Mouse (Mus musculus): ENCODE measurements around the gene Rhpn2. TPM values are rescaled to one million over a fixed set of nuclear protein-coding genes. Genes with fewer than 3 reads are reported as not detected.
A peak's percentile ranks its signal among the peaks of the same experiment; 100 is the strongest.
"Not testable (repeated sequence)": the region's sequence is repeated elsewhere in the genome, so short reads cannot be mapped to it uniquely, and the experiment has no call there.

Rhpn2 gene
- polyA plus RNA-seq (2016; fragmentation: Nextera tagmentation; extraction: Ambion mirVana), result 8.4 and 9.6 TPM in 2 replicates

- peak; percentile 98 for ATAC-seq (ENCODE audit: insufficient number of reproducible peaks, low FRiP score)
- Histone ChIP-seq H3K9me3 (replicated peaks) (no peaks in the 10 kb centered on the region), H3K27me3 (replicated peaks) (peaks cover 28% of the 10 kb centered on the region), H3K4me1 (replicated peaks) (peaks cover 7% of the 10 kb centered on the region), H3K27ac (ENCODE audit: poor library complexity, severe bottlenecking) (0 out of 2 replicates have a peak within 1 kb of the TSS, but pooled peaks have one; percentile 29), H3K4me2 (peak within 1 kb of the TSS; percentile 100), H3K4me3 (peak within 1 kb of the TSS; percentile 80), H3K9ac (peak within 1 kb of the TSS; percentile 85), H3K36me3 (no peaks in the 10 kb centered on the region)
- under 1% methylated on average over 52 of the region's 52 CpGs for WGBS
Observed at GRCm38 (mm10) chr7:35333692-35334526, at the start of gene Rhpn2. Rhpn2 (plus strand) TSS chr7:35334170.

- Histone ChIP-seq H3K27ac (ENCODE audit: poor library complexity, severe bottlenecking) (no peak overlapping the region), H3K9ac (no peak overlapping the region), H3K36me3 (peaks cover 87% of the 10 kb centered on the region), H3K4me3 (no peak overlapping the region), H3K4me1 (replicated peaks) (no peaks in the 10 kb centered on the region), H3K9me3 (replicated peaks) (no peaks in the 10 kb centered on the region), H3K27me3 (replicated peaks) (no peaks in the 10 kb centered on the region), H3K4me2 (no peak overlapping the region)
- no peak for ATAC-seq (ENCODE audit: insufficient number of reproducible peaks, low FRiP score)
- WGBS, result 89% methylated on average over 13 of the region's 13 CpGs
Observed at GRCm38 (mm10) chr7:35293464-35293863, 40.5 kb upstream of the Rhpn2 start.

GRCm38 (mm10) chr7:35295631-35296030, 38.3 kb upstream of the Rhpn2 start:
- Histone ChIP-seq H3K36me3 (peaks cover 76% of the 10 kb centered on the region), H3K9ac (no peak overlapping the region), H3K4me2 (no peak overlapping the region), H3K27me3 (replicated peaks) (no peaks in the 10 kb centered on the region), H3K4me3 (no peak overlapping the region), H3K4me1 (replicated peaks) (no peaks in the 10 kb centered on the region), H3K9me3 (replicated peaks) (no peaks in the 10 kb centered on the region), H3K27ac (ENCODE audit: poor library complexity, severe bottlenecking) (no peak overlapping the region)
- no peak for ATAC-seq (ENCODE audit: insufficient number of reproducible peaks, low FRiP score)
- WGBS, result 86% methylated on average over 2 of the region's 2 CpGs

DNA sequence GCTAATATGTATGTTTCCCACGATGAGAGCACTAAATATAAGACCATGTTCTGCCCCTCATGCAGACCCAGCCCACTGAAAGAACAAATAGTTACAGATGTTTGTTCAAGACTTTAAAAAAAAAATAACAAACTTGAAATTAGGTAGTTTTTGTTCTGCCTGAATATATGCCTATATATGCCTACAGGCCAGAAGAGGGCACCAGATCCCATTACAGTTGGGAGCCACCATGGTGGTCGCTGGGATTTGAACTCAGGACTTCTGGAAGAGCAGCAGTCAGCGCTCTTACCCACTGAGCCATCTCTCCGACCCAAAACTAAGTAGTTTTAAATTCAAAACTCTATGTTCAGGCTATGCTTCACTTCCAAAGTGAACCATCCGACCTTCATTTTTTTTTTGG, 36.1 kb upstream of the Rhpn2 start:
- H3K4me3 ChIP-seq, result no peak overlapping the region
- H3K27ac ChIP-seq (ENCODE audit: poor library complexity, severe bottlenecking), result no peak overlapping the region
- WGBS, result 88% methylated on average over 5 of the region's 5 CpGs
- peaks cover 76% of the 10 kb centered on the region for H3K36me3 ChIP-seq
- no peaks in the 10 kb centered on the region for H3K27me3 ChIP-seq (replicated peaks)
- no peaks in the 10 kb centered on the region for H3K9me3 ChIP-seq (replicated peaks)
- ATAC-seq (ENCODE audit: insufficient number of reproducible peaks, low FRiP score), result no peak
- H3K9ac ChIP-seq, result no peak overlapping the region
- H3K4me1 ChIP-seq (replicated peaks), result no peaks in the 10 kb centered on the region
- H3K4me2 ChIP-seq, result no peak overlapping the region

- no peak overlapping the region for H3K4me2 ChIP-seq
- H3K27ac ChIP-seq (ENCODE audit: poor library complexity, severe bottlenecking), result no peak overlapping the region
- no peak for ATAC-seq (ENCODE audit: insufficient number of reproducible peaks, low FRiP score)
- 77% methylated on average over 8 of the region's 8 CpGs for WGBS
- peaks cover 74% of the 10 kb centered on the region for H3K36me3 ChIP-seq
- no peaks in the 10 kb centered on the region for H3K27me3 ChIP-seq (replicated peaks)
- H3K9ac ChIP-seq, result no peak overlapping the region
- H3K9me3 ChIP-seq (replicated peaks), result no peaks in the 10 kb centered on the region
- no peaks in the 10 kb centered on the region for H3K4me1 ChIP-seq (replicated peaks)
- no peak overlapping the region for H3K4me3 ChIP-seq
Observed at GRCm38 (mm10) chr7:35299656-35300055, 34.3 kb upstream of the Rhpn2 start.

DNA sequence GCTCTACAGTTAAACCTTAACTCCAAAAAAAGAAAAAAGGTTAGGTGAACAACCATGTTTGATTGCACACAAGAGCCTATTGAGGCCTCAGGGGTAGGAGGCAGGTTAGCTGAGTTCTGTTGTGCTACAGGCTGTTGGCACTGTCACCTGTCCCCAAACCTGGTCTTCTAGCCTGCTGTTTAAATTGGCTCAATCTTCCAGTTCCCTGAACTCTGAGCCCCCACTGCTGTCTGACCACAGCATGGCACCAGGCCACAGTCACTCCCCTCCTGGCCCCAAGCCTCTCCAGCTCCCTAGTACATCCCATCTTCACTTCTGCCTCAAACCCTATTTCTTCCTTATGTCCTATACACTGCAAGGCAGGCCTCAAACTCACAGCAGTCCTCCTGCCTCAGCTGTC, 33.2 kb upstream of the Rhpn2 start:
- no peak overlapping the region for H3K9ac ChIP-seq
- H3K4me3 ChIP-seq, result no peak overlapping the region
- no peaks in the 10 kb centered on the region for H3K27me3 ChIP-seq (replicated peaks)
- peaks cover 73% of the 10 kb centered on the region for H3K36me3 ChIP-seq
- H3K9me3 ChIP-seq (replicated peaks), result no peaks in the 10 kb centered on the region
- no peak overlapping the region for H3K27ac ChIP-seq (ENCODE audit: poor library complexity, severe bottlenecking)
- H3K4me1 ChIP-seq (replicated peaks), result no peaks in the 10 kb centered on the region
- no peak overlapping the region for H3K4me2 ChIP-seq
- ATAC-seq (ENCODE audit: insufficient number of reproducible peaks, low FRiP score), result no peak

DNA sequence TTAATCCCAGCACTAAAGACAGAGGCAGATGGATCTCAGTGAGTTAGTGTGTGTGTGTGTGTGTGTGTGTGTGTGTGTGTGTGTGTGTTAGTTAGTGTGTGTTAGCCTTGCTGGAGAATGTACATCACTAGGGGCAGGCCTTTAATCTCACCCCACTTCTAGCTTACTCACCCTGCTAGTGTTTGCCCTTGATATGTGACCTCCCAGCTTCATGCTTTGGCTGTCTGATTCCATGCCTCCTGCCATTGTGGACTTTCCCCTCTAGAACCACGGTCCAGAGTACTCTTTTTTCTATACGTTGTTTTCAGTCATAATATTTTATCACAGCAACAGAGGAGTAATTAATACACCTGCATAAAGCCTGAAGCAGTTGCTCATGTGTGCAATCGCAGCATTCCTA, 22.8 kb upstream of the Rhpn2 start:
- H3K9ac ChIP-seq, result no peak overlapping the region
- 88% methylated on average over 3 of the region's 3 CpGs for WGBS
- no peaks in the 10 kb centered on the region for H3K9me3 ChIP-seq (replicated peaks)
- H3K36me3 ChIP-seq, result peaks cover 46% of the 10 kb centered on the region
- no peak overlapping the region for H3K4me2 ChIP-seq
- no peak overlapping the region for H3K27ac ChIP-seq (ENCODE audit: poor library complexity, severe bottlenecking)
- H3K4me1 ChIP-seq (replicated peaks), result no peaks in the 10 kb centered on the region
- H3K27me3 ChIP-seq (replicated peaks), result no peaks in the 10 kb centered on the region
- ATAC-seq (ENCODE audit: insufficient number of reproducible peaks, low FRiP score), result no peak
- no peak overlapping the region for H3K4me3 ChIP-seq

DNA sequence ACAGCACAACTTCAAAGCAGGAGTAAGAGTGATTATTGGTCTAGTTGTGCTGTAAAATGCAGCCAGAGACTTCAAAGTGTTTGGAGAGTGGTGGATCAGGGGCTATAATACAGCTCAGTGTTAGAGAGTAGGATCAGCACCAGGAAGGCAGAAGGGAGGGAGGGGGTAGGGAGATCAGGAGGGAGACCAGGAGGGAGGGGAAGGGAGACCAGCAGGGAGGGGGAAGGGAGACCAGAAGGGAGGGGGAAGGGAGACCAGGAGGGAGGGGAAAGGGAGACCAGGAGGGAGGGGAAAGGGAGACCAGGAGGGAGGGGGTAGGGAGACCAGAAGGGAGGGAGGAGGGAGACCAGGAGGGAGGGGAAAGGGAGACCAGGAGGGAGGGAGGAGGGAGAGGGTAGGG, 19.8 kb upstream of the Rhpn2 start:
- H3K4me3 ChIP-seq, result no peak overlapping the region
- no peak overlapping the region for H3K27ac ChIP-seq (ENCODE audit: poor library complexity, severe bottlenecking)
- ATAC-seq (ENCODE audit: insufficient number of reproducible peaks, low FRiP score), result no peak
- H3K9me3 ChIP-seq (replicated peaks), result no peaks in the 10 kb centered on the region
- peaks cover 11% of the 10 kb centered on the region for H3K4me1 ChIP-seq (replicated peaks)
- H3K36me3 ChIP-seq, result peaks cover 18% of the 10 kb centered on the region
- H3K9ac ChIP-seq, result no peak overlapping the region
- H3K27me3 ChIP-seq (replicated peaks), result no peaks in the 10 kb centered on the region
- H3K4me2 ChIP-seq, result no peak overlapping the region

- Histone ChIP-seq H3K9me3 (replicated peaks) (no peaks in the 10 kb centered on the region), H3K9ac (peak within 1 kb of the TSS; percentile 76), H3K4me1 (replicated peaks) (peaks cover 11% of the 10 kb centered on the region), H3K27me3 (replicated peaks) (no peaks in the 10 kb centered on the region), H3K36me3 (0 out of 2 replicates have a peak, but pooled peaks cover under 1% of the 10 kb centered on the region), H3K4me2 (peak within 1 kb of the TSS; percentile 77), H3K4me3 (peak within 1 kb of the TSS; percentile 88), H3K27ac (ENCODE audit: poor library complexity, severe bottlenecking) (peak within 1 kb of the TSS; percentile 48; the same call in 1 of the 2 replicates)
- peak; percentile 87 for ATAC-seq (ENCODE audit: insufficient number of reproducible peaks, low FRiP score)
- WGBS, result under 1% methylated on average over 39 of the region's 39 CpGs
Observed at GRCm38 (mm10) chr7:35317729-35318609, 16.0 kb upstream of the Rhpn2 start, which contains the start of gene Gpatch1. Gpatch1 (minus strand) TSS chr7:35318440.

DNA sequence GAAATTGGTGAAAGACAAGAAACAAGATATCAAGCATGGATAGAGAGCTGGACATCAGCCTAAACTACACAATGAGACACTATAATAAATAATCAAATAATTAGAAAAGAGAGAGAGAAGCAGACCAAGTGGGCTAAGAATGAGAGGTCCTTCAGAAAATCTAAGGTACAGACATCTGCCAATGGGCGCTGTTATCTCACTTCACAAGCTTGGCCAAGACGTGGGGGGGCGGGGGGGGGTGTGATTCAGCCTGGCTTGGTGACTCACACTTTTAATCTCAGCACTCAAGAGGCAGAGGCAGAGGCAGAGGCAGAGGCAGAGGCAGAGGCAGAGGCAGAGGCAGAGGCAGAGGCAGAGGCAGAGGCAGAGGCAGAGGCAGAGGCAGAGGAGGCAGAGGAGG, 14.7 kb upstream of the Rhpn2 start:
- not testable (repeated sequence) for H3K36me3 ChIP-seq; H3K27ac ChIP-seq (ENCODE audit: poor library complexity, severe bottlenecking); H3K27me3 ChIP-seq (replicated peaks); H3K9me3 ChIP-seq (replicated peaks); H3K9ac ChIP-seq; H3K4me2 ChIP-seq; H3K4me3 ChIP-seq; ATAC-seq (ENCODE audit: insufficient number of reproducible peaks, low FRiP score)
- 37% methylated on average over 3 of the region's 3 CpGs for WGBS
- peaks cover 11% of the 10 kb centered on the region for H3K4me1 ChIP-seq (replicated peaks)

DNA sequence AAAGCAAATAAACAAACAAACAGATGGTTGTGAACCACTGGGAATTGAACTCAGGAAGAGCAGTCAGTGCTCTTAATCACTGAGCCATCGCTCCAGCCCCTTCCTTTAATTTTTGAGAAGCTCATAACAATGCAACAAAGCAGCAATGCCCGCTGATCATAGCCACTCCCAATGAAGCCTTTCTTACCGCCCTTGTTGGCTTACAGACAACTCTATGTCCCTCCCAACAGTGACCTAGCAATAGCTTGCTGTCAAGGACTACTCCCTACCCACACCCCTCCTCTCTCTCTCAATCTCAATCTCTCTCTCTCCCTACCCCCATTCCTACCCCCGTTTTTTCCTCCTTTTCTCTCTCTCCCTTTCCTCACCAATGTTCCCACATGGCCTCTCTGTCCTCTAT, 14.2 kb upstream of the Rhpn2 start:
- Histone ChIP-seq H3K4me1 (replicated peaks) (peaks cover 11% of the 10 kb centered on the region), H3K4me2 (no peak overlapping the region), H3K9ac (no peak overlapping the region), H3K27me3 (replicated peaks) (no peaks in the 10 kb centered on the region), H3K27ac (ENCODE audit: poor library complexity, severe bottlenecking) (no peak overlapping the region), H3K36me3 (no peaks in the 10 kb centered on the region), H3K4me3 (no peak overlapping the region), H3K9me3 (replicated peaks) (no peaks in the 10 kb centered on the region)
- no peak for ATAC-seq (ENCODE audit: insufficient number of reproducible peaks, low FRiP score)
- 86% methylated on average over 4 of the region's 4 CpGs for WGBS

Data from heart, embryonic 12.5 days (tissue).